Mouse (Mus musculus): ENCODE results near the gene Fgfr1op.

Gene Fgfr1op

DNA sequence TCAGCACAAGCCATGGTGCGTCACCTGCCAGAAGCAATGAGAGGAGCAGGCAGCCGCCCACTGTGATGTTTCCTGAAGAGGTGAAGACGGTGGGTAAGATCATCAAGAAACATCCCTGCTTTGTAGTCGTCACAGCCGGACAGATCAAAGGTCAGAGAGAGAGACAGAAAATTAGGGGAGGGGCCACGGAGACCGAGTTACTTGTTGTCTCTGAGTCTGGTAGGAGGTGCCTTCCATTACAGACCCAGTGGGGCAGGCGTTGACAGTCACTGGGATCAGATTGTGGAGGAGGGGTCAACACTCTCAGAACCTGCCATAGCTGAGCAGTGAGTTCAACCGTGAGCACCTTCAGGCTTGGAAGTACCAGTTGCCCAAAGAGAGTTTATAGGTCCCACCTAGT lies 63.3 kb downstream of the Fgfr1op start:
- no peak for DNase-seq (ENCODE audit: low read depth)

DNA sequence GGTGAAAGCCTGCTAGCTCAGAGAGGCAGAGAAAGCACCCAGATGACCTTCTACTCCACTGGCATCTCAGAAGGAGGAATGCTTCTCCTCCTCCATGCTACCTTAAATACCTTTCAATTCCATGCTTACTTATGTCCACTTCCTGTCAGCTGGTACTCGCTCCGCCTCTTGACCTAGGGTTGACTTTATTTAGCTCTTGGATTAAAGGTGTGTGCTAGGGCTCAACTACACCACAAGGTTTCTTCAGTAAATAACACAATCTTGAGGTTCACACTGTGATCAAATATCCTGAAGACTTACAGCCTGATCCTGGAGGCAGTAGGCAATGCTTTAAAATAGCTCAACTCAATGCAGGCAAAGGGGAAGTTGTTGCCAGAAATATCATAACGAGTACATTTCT lies 64.3 kb downstream of the Fgfr1op start:
- DNase-seq (ENCODE audit: low read depth) = no peak

DNA sequence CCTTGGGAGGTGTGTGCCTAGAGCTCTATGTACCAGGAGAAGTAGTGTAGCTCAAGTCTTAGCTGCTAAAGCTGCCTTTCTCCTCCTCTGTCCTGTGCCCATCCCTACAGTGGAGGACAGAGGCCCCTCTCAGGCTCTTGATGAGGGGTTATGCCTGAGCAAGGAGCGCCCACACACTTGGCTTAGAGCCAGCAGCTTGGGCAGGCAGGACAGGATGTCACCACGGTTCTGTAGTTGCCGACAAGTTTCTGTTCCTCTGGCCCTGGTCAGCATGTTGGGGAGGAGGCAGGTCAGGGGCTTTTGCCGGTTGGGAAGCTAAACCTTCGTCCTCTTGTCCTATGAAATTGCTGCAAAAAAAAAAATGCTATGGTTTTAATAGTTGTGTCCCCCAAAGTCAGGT lies 66.8 kb downstream of the Fgfr1op start:
- no peak for DNase-seq (ENCODE audit: low read depth)

DNA sequence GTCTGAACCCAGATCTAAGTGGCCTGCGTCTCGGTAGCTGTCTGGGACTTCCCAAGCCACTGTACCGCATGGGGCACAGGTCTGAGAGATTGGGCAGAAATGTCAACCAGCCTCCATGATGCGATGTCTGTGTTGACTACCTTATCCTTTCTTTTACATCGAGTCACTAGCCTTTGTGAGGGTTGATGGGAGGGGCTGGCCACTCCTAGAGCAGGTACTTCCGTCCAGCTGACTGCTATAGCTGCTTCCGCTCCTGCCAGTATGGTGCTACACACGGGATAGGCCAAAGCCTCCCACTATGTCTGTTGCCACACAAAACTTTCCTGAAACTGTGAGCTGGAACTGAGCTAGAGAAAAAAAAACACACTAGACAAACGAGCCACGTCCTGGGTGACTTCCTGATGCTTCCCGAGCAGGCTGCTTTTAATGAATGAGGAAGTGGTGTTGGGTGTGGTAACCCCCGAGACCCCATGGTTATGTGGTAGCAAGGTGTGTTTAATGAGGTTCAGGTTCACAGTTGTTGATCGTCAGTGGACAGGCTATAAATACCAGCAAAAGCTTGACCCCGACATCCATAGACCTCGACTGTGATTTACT lies 68.4 kb downstream of the Fgfr1op start:
- no peak for DNase-seq (ENCODE audit: low read depth)

DNA sequence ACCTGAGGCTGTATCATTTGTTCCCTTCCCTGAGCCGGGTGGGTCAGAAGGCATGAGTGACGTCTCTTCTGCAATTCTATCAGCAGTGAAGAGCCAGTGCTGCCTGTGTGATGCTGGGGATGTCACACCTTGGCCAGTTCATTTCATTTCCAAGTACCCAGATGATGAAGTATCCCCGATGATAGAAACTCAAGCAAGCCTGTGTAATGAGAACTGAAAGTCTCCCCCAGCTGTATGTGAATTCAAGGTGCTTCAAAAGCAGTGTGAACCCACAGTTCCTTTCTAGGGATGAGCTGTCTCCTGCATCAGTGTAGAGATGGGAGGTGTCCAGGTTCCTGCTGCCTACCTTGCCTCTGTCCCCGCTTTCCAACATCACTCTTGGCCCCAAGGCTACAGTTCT lies 69.2 kb downstream of the Fgfr1op start:
- DNase-seq (ENCODE audit: low read depth) = no peak

DNA sequence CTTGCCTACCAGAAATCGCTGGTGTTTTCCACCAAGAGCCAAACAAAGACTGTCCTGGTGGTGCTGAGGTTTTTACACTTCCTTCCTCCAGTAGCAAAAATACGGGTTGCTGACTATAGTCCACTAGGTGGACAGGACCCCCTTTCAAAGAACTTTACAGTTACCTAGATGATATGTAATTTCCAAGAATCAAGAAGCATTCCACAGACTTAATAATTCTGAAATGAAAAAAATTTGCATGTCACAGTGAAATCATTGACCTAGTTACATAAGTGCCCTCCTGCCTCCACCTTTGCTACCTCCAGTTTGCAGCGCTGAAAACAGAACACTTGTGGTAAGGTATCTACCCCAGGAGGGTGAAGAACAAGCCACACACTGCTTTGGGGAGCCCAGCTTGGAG lies 70.4 kb downstream of the Fgfr1op start, which contains the start of gene Ccr6:
Gene Ccr6 (plus strand): TSS at position 301 of the 400 bp plus-strand sequence.
- DNase-seq (ENCODE audit: low read depth) = no peak

DNA sequence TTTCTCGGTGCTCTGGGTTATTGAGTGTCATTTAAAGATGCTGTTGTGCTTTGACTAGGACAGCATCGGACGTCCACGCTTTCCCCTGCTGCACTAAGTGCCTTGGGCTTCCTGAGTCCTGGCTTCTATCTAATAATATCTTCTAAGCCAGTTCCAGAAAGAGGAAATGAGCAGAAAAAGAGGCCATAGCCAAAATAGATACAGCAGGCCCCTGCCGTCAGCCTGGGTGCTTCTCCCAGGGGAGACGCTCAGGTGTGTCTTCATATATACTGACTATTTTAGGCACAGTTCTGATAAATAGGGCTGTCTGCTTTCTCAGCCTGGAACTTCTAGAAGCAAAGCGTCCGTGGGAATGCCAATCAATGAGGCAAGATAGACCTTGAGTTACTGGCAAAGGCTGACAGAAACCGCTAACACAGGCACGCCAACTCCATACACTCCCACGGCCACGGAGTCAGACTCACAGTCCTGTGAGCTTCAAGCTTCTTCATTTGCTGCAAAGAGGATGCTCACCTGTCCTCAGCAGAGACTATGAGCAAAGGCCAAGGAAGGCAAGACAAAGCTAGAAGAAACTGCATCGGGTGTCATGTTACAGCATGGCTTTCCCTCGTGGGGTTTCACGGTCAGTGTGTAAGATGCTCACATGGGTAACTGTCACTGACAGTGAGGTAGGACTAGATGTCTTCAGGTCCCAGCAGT lies 72.9 kb downstream of the Fgfr1op start:
- no peak for DNase-seq (ENCODE audit: low read depth)

DNA sequence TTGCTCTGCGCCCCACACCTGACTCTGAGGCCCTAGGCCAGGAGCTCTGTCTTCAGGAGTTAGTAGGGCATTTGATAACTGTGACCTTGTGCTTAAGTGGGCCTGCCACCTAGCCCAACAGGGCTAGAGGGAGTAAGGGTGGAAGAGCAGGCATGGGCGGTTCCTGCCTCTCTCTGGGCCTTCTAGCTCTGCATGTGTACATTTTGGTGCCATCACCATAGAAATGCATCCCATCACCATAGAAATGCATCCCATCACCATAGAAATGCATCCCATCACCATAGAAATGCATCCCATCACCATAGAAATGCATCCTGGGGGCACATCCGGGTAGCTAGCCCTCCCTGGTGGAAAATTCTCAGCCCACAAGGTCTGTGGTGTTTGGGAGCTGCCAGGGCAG lies 74.3 kb downstream of the Fgfr1op start:
- DNase-seq (ENCODE audit: low read depth) = no peak

DNA sequence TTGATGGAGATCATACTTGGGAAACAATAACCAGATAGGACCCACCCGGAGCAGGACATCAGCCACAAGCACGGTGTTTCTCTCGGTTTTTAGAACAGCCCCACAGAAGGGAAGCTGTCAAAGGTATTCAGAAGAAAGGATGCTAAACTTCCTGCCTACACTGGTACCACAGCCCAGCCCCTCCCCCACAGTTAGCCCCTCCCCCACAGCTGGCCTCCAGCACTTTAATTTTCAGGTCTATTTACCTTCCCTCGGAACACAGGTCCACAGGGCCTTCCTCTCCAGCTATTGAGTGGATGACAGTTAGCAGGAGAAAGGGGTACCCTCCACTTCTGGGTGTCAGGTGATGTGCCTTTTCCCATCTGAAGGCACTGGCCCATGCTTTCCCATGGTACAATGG lies 75.2 kb downstream of the Fgfr1op start:
- no peak for DNase-seq (ENCODE audit: low read depth)

DNA sequence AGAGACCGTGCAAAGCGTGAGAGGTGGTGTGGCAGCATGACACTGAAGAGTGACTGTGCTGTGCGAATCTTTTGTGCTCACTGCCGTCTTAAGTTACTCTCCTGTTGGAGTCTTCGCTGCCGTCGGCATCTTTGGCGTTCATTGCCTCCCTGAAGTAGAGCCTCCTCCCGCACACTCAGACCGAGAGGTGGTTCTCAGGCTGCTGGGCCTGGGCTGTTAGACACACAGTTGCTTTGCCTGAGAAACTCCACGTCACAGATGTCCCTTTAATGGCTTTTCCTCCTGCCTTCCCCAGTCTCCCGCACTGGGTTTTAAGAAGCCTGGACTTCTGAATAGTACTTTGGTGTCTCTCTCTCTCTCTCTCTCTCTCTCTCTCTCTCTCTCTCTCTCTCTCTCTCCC lies 76.3 kb downstream of the Fgfr1op start:
- no peak for DNase-seq (ENCODE audit: low read depth)

DNA sequence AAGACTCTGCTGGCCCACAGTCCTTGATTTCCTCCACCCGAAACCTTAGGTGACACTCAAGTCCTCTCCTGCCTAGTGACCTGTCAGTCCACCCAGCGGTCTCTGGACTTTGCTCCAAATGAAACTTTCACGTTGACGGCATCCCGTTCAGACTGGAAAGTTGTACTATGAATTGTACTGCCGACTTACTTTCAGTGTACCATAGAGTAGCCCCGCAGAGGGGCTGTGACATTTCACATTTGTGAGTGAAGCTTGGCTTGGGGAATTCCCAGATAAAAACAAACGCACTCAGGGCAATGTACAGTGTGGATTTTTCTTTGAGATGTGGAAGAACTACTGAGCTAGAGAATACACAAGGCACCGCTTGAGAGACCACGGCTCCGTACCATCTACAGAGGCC lies 76.9 kb downstream of the Fgfr1op start:
- DNase-seq (ENCODE audit: low read depth) = no peak

DNA sequence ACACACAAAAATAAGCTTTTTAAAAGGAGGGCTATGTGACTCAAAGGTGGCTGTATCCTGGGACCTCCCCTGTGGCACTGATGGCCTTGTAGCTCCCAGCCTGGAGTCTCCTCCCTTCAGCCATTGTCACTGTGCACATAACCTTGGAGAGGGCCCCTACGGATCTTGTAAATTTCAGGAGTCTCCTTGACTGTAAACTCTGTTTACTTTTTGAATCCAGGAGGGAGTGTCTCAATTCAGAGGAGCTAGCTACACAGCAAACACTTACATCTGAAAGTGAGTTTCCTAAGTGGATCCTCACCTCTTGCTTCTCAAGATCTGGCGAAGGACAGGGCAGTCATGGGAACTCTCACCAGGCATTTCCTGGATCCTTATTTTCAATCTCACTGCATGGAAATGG lies 78.8 kb downstream of the Fgfr1op start:
- DNase-seq (ENCODE audit: low read depth) = no peak

DNA sequence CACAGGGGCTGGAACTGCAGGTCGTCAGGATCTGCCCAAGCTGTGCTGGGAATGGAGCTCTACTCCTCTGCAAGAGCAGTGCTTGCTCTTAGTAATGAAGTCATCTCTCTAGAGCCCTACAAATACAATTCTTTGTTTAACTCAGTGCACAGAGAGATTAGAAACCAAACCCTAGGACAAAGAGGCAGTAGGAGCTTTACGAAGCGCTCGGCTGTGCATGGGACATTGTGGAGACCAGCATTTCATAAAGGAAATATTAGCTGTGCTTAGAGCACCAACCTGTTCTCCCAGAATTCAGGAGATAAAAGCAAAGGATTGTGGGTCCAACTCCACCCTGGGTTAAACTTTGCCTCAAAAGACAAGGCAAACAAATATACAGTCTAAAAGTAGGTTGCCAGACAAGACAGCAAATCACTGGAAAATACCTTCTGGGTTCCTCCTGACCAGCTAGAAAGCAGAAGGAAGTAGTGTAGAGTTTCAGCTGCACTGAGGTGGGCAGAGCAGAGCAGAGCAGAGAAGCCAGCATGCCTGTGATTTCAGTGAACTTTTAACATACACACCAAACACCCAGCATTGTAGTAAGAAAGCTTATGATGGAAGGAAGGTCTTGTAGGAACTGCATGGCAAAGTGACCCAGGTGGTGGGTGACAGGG lies 80.9 kb downstream of the Fgfr1op start:
- no peak for DNase-seq (ENCODE audit: low read depth)

Data from NIH3T3 (cell line).